Mouse (Mus musculus): ENCODE data around the gene Tex36. TPM values are rescaled to one million over a fixed set of nuclear protein-coding genes. Genes with fewer than 3 reads are reported as not detected.

Gene Tex36
- polyA plus RNA-seq, 1 experiment from 2014 or later = not detected

- no peak overlapping the region for H3K4me3 ChIP-seq
- H3K27ac ChIP-seq = no peak overlapping the region
- DNase-seq (ENCODE audit: extremely low spot score, low spot score) = no peak
- 90% methylated on average over 4 of the region's 4 CpGs for WGBS
- no peaks in the 10 kb centered on the region for H3K27me3 ChIP-seq (ENCODE audit: poor library complexity, severe bottlenecking)
- H3K36me3 ChIP-seq (replicated peaks) = no peaks in the 10 kb centered on the region
- H3K9me3 ChIP-seq = peaks cover 5% of the 10 kb centered on the region
- H3K4me1 ChIP-seq = no peaks in the 10 kb centered on the region
Observed at GRCm38 (mm10) chr7:133543131-133543530, 58.8 kb downstream of the Tex36 start.

- WGBS = 85% methylated on average over 4 of the region's 4 CpGs
- no peaks in the 10 kb centered on the region for H3K9me3 ChIP-seq
- no peak for DNase-seq (ENCODE audit: extremely low spot score, low spot score)
Observed at GRCm38 (mm10) chr7:133537366-133537765, 64.6 kb downstream of the Tex36 start.

More at GRCm38 (mm10) chr7:133537366-133537765, 64.6 kb downstream of the Tex36 start:
- H3K4me3 ChIP-seq = no peak overlapping the region
- H3K4me1 ChIP-seq = no peaks in the 10 kb centered on the region
- H3K27me3 ChIP-seq (ENCODE audit: poor library complexity, severe bottlenecking) = no peaks in the 10 kb centered on the region
- no peak overlapping the region for H3K27ac ChIP-seq
- H3K36me3 ChIP-seq (replicated peaks) = no peaks in the 10 kb centered on the region

Other genes with a start within 250 kb of the Tex36 start
- gene Edrf1, start 35.4 kb upstream of the Tex36 start, polyA plus RNA-seq (2016; fragmentation: Nextera tagmentation; extraction: Ambion mirVana) = 26.9 and 27.8 TPM in 2 replicates
- not detected in 2 replicates for gene Mmp21, start 77.9 kb upstream of the Tex36 start, polyA plus RNA-seq (2016; fragmentation: Nextera tagmentation; extraction: Ambion mirVana)
- gene Bccip, start 107.2 kb upstream of the Tex36 start, polyA plus RNA-seq (2016; fragmentation: Nextera tagmentation; extraction: Ambion mirVana) = 215 and 222 TPM in 2 replicates
- gene Uros, start 107.9 kb upstream of the Tex36 start, polyA plus RNA-seq (2016; fragmentation: Nextera tagmentation; extraction: Ambion mirVana) = 35.1 and 41.9 TPM in 2 replicates
- gene Fank1, start 174.7 kb upstream of the Tex36 start, polyA plus RNA-seq (2016; fragmentation: Nextera tagmentation; extraction: Ambion mirVana) = 0.57 and 1.0 TPM in 2 replicates
- 79.9 and 85.4 TPM in 2 replicates for gene Dhx32, start 180.6 kb upstream of the Tex36 start, polyA plus RNA-seq (2016; fragmentation: Nextera tagmentation; extraction: Ambion mirVana)

All from forebrain, embryonic 10.5 days (tissue).